Mouse (Mus musculus): ENCODE results near the gene Zfp606. TPM values are rescaled to one million over a fixed set of nuclear protein-coding genes. Genes with fewer than 3 reads are reported as not detected.

Zfp606 gene
- 18.2 and 18.6 TPM in 2 replicates for polyA plus RNA-seq (2015; fragmentation: Nextera tagmentation; extraction: Ambion mirVana)

- H3K27ac ChIP-seq (replicated peaks), result peak within 1 kb of the TSS; percentile 87
- H3K9me3 ChIP-seq (replicated peaks), result 0 out of 2 replicates have a peak, but pooled peaks cover 5% of the 10 kb centered on the region
- peak within 1 kb of the TSS; percentile 84 for H3K4me3 ChIP-seq (replicated peaks)
- 0 out of 2 replicates have a peak, but pooled peaks cover 6% of the 10 kb centered on the region for H3K4me1 ChIP-seq
- H3K27me3 ChIP-seq, result no peaks in the 10 kb centered on the region
- WGBS, result under 1% methylated on average over 53 of the region's 53 CpGs
- H3K4me2 ChIP-seq (replicated peaks), result peak within 1 kb of the TSS; percentile 47
- peak within 1 kb of the TSS; percentile 77 for H3K9ac ChIP-seq
- peak; percentile 96 for ATAC-seq (ENCODE audit: insufficient number of reproducible peaks, low FRiP score, low TSS enrichment, low read depth)
- peaks cover 32% of the 10 kb centered on the region for H3K36me3 ChIP-seq
Measured at GRCm38 (mm10) chr7:12478158-12479008, at the start of gene Zfp606. Zfp606 (plus strand) TSS chr7:12478293.

- no peaks in the 10 kb centered on the region for H3K27me3 ChIP-seq
- under 1% methylated on average over 8 of the region's 8 CpGs for WGBS
- H3K9ac ChIP-seq, result peak overlapping the region; percentile 77; the same call in 1 of the 2 replicates
- peak overlapping the region; percentile 84 for H3K4me3 ChIP-seq (replicated peaks)
- peaks cover 38% of the 10 kb centered on the region for H3K36me3 ChIP-seq
- no peak overlapping the region for H3K27ac ChIP-seq (replicated peaks)
- H3K4me1 ChIP-seq, result 0 out of 2 replicates have a peak, but pooled peaks cover 6% of the 10 kb centered on the region
- peak overlapping the region; percentile 47 for H3K4me2 ChIP-seq (replicated peaks)
- 0 out of 2 replicates have a peak, but pooled peaks cover 5% of the 10 kb centered on the region for H3K9me3 ChIP-seq (replicated peaks)
- no peak for ATAC-seq (ENCODE audit: insufficient number of reproducible peaks, low FRiP score, low TSS enrichment, low read depth)
Measured at GRCm38 (mm10) chr7:12479009-12479346, 885 bp downstream of the Zfp606 start.

DNA sequence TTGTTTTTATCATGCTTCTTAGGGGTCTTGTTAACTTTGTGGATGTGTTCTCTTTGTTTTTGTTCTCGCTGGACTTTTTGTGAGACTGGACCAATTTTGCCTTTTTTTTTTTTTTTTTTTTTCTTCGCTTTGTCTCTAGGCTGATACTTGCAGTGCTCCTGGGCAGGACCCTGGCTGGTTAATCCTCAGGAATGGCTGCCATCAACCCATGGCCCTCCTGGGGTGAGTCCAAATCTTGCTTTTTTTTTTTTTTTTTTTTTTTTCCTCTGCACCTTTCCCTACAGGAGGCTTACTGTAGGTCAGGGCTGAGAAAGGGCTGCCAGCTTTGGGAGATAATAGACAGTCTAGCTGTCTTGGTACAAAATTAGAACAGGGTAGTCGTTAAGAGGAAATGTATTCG, 1.4 kb downstream of the Zfp606 start:
- no peaks in the 10 kb centered on the region for H3K27me3 ChIP-seq
- H3K4me2 ChIP-seq (replicated peaks), result peak overlapping the region; percentile 47
- WGBS, result 70% methylated on average over 4 of the region's 4 CpGs
- 0 out of 2 replicates have a peak overlapping the region, but pooled peaks have one; percentile 77 for H3K9ac ChIP-seq
- peaks cover 44% of the 10 kb centered on the region for H3K36me3 ChIP-seq
- ATAC-seq (ENCODE audit: insufficient number of reproducible peaks, low FRiP score, low TSS enrichment, low read depth), result no peak
- 0 out of 2 replicates have a peak, but pooled peaks cover 5% of the 10 kb centered on the region for H3K9me3 ChIP-seq (replicated peaks)
- H3K27ac ChIP-seq (replicated peaks), result no peak overlapping the region
- H3K4me3 ChIP-seq (replicated peaks), result peak overlapping the region; percentile 84
- 0 out of 2 replicates have a peak, but pooled peaks cover 6% of the 10 kb centered on the region for H3K4me1 ChIP-seq

DNA sequence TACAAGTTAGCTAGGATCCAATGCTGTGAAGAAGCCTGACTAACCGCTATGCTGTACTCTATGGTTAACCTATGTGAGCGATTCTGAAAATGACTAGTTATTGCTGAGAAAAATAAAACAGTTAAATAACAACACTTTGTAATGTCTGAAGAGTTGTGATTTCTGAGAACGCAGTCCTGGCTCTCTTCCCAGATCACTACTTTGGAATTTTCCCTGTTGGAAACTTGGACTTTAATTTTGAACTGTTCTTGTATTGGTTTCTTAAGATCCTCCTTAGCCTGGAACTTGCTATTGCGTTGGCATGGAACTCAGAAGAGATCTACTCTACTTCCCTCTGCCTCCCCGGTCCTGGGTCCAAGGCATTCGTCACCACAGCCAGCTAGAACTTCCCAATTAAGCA, 5.7 kb downstream of the Zfp606 start:
- Histone ChIP-seq H3K36me3 (peaks cover 86% of the 10 kb centered on the region), H3K4me2 (replicated peaks) (no peak overlapping the region), H3K27me3 (no peaks in the 10 kb centered on the region), H3K4me1 (0 out of 2 replicates have a peak, but pooled peaks cover 6% of the 10 kb centered on the region), H3K27ac (replicated peaks) (no peak overlapping the region), H3K9me3 (replicated peaks) (peaks cover 20% of the 10 kb centered on the region), H3K4me3 (replicated peaks) (no peak overlapping the region), H3K9ac (no peak overlapping the region)
- ATAC-seq (ENCODE audit: insufficient number of reproducible peaks, low FRiP score, low TSS enrichment, low read depth), result no peak
- 95% methylated on average over 6 of the region's 6 CpGs for WGBS

- no peak for ATAC-seq (ENCODE audit: insufficient number of reproducible peaks, low FRiP score, low TSS enrichment, low read depth)
- WGBS, result 85% methylated on average over 1 of the region's 1 CpGs
- peaks cover 36% of the 10 kb centered on the region for H3K9me3 ChIP-seq (replicated peaks)
Measured at GRCm38 (mm10) chr7:12485956-12486355, 7.9 kb downstream of the Zfp606 start.

DNA sequence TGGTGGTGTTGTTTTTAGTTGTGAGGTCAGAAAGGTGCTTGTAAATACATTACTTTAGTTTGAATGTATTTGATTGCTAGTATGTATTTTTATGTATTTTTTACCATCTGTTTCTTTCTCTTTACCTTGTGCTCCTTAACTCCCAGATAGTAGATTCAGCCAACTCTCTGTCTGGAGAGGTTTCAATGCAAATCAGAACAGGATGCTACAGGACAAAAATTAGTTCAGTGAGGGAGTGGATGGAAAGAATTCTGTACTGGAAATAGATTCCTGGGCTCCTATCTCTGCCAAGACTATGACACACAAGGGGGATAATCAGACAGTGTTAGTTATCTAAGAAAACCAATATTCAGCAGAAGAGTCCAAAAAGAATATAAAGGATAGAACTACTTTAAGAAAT, 8.6 kb downstream of the Zfp606 start:
- no peak overlapping the region for H3K4me2 ChIP-seq (replicated peaks)
- peaks cover 99% of the 10 kb centered on the region for H3K36me3 ChIP-seq
- H3K27ac ChIP-seq (replicated peaks), result no peak overlapping the region
- ATAC-seq (ENCODE audit: insufficient number of reproducible peaks, low FRiP score, low TSS enrichment, low read depth), result no peak
- peaks cover 40% of the 10 kb centered on the region for H3K9me3 ChIP-seq (replicated peaks)
- no peak overlapping the region for H3K4me3 ChIP-seq (replicated peaks)
- H3K4me1 ChIP-seq, result no peaks in the 10 kb centered on the region
- H3K27me3 ChIP-seq, result no peaks in the 10 kb centered on the region
- H3K9ac ChIP-seq, result no peak overlapping the region

More at GRCm38 (mm10) chr7:12485956-12486355, 7.9 kb downstream of the Zfp606 start:
- Histone ChIP-seq H3K4me3 (replicated peaks) (no peak overlapping the region), H3K27ac (replicated peaks) (no peak overlapping the region), H3K36me3 (peaks cover 99% of the 10 kb centered on the region), H3K27me3 (no peaks in the 10 kb centered on the region), H3K4me1 (no peaks in the 10 kb centered on the region), H3K9ac (no peak overlapping the region), H3K4me2 (replicated peaks) (no peak overlapping the region)

- Histone ChIP-seq H3K27ac (replicated peaks) (no peak overlapping the region), H3K9me3 (replicated peaks) (no peaks in the 10 kb centered on the region), H3K4me2 (replicated peaks) (no peak overlapping the region), H3K27me3 (no peaks in the 10 kb centered on the region), H3K4me1 (no peaks in the 10 kb centered on the region), H3K36me3 (no peaks in the 10 kb centered on the region), H3K4me3 (replicated peaks) (no peak overlapping the region), H3K9ac (no peak overlapping the region)
- 60% methylated on average over 1 of the region's 1 CpGs for WGBS
- ATAC-seq (ENCODE audit: insufficient number of reproducible peaks, low FRiP score, low TSS enrichment, low read depth), result no peak
Measured at GRCm38 (mm10) chr7:12510913-12511312, 32.8 kb downstream of the Zfp606 start.

- WGBS, result 49% methylated on average over 2 of the region's 2 CpGs
- Histone ChIP-seq H3K36me3 (no peaks in the 10 kb centered on the region), H3K4me3 (replicated peaks) (no peak within 1 kb of the TSS), H3K27me3 (no peaks in the 10 kb centered on the region), H3K27ac (replicated peaks) (no peak within 1 kb of the TSS), H3K9me3 (replicated peaks) (no peaks in the 10 kb centered on the region), H3K4me1 (no peaks in the 10 kb centered on the region), H3K4me2 (replicated peaks) (no peak within 1 kb of the TSS), H3K9ac (no peak within 1 kb of the TSS)
- ATAC-seq (ENCODE audit: insufficient number of reproducible peaks, low FRiP score, low TSS enrichment, low read depth), result no peak
Measured at GRCm38 (mm10) chr7:12512217-12512616, 34.1 kb downstream of the Zfp606 start, which contains the start of gene 2900092C05Rik. 2900092C05Rik (plus strand) TSS chr7:12512517.

Other genes starting within 250 kb of the Zfp606 start
- gene Vmn1r81, start 210.0 kb upstream of the Zfp606 start, polyA plus RNA-seq (2015; fragmentation: Nextera tagmentation; extraction: Ambion mirVana), result 0.01 TPM in 1 of 2 replicates, not detected in the other
- gene Vmn1r82, start 177.9 kb upstream of the Zfp606 start, polyA plus RNA-seq (2015; fragmentation: Nextera tagmentation; extraction: Ambion mirVana), result not detected in 2 replicates
- gene Vmn1r83, start 148.8 kb upstream of the Zfp606 start, polyA plus RNA-seq (2015; fragmentation: Nextera tagmentation; extraction: Ambion mirVana), result 0.05 TPM in 1 of 2 replicates, not detected in the other
- gene Vmn1r84, start 109.0 kb upstream of the Zfp606 start, polyA plus RNA-seq (2015; fragmentation: Nextera tagmentation; extraction: Ambion mirVana), result 0.07 TPM in 1 of 2 replicates, not detected in the other
- gene Zfp551, start 55.5 kb upstream of the Zfp606 start, polyA plus RNA-seq (2015; fragmentation: Nextera tagmentation; extraction: Ambion mirVana), result 5.1 and 5.2 TPM in 2 replicates
- gene 2900092C05Rik, start 34.2 kb downstream of the Zfp606 start, polyA plus RNA-seq (2015; fragmentation: Nextera tagmentation; extraction: Ambion mirVana), result not detected in 2 replicates
- gene Vmn2r53, start 130.5 kb downstream of the Zfp606 start, polyA plus RNA-seq (2015; fragmentation: Nextera tagmentation; extraction: Ambion mirVana), result 0.03 TPM in 1 of 2 replicates, not detected in the other
- gene Vmn2r54, start 162.0 kb downstream of the Zfp606 start, polyA plus RNA-seq (2015; fragmentation: Nextera tagmentation; extraction: Ambion mirVana), result not detected in 2 replicates
- not detected in 2 replicates for gene Vmn2r55, start 206.7 kb downstream of the Zfp606 start, polyA plus RNA-seq (2015; fragmentation: Nextera tagmentation; extraction: Ambion mirVana)

Measured in embryonic facial prominence, embryonic 15.5 days (tissue).